Mouse (Mus musculus) forebrain, embryonic 15.5 days (tissue): Measurements from ENCODE around the gene Ptpn23. TPM values are rescaled to one million over a fixed set of nuclear protein-coding genes. Genes with fewer than 3 reads are reported as not detected.

Experiments used
- ATAC-seq: fragments of 200-750 bp; cut with Nextera tagmentation; replicated peaks from 2 replicates; pipeline ENCODE4 v1.8.0; 2017; ENCODE audit warnings: mild to moderate bottlenecking, moderate TSS enrichment, moderate library complexity
- H3K27ac ChIP-seq: fragments of 300-500 bp; sonication (generic); replicated peaks from 2 replicates; pipeline ENCODE4 v1.5.1; 2015; ENCODE audit warnings: mild to moderate bottlenecking, inconsistent platforms
- H3K27me3 ChIP-seq: fragments of 300-500 bp; sonication (generic); 2 replicates; pipeline ENCODE4 v1.6.1; 2015; ENCODE audit warnings: inconsistent platforms
- H3K36me3 ChIP-seq: fragments of 300-500 bp; sonication (generic); 2 replicates; pipeline ENCODE4 v1.6.1; 2015; ENCODE audit warnings: mild to moderate bottlenecking, inconsistent platforms
- H3K4me1 ChIP-seq: fragments of 300-500 bp; sonication (generic); 2 replicates; pipeline ENCODE4 v1.6.1; 2015; ENCODE audit warnings: inconsistent platforms
- H3K4me2 ChIP-seq: fragments of 300-500 bp; sonication (generic); replicated peaks from 2 replicates; pipeline ENCODE4 v1.6.1; 2015; ENCODE audit warnings: mild to moderate bottlenecking, inconsistent platforms
- H3K4me3 ChIP-seq: fragments of 300-500 bp; sonication (generic); 2 replicates; pipeline ENCODE4 v1.5.1; 2015; ENCODE audit warnings: mild to moderate bottlenecking, inconsistent platforms
- H3K9ac ChIP-seq: fragments of 300-500 bp; sonication (generic); replicated peaks from 2 replicates; pipeline ENCODE4 v1.6.1; 2015; ENCODE audit warnings: mild to moderate bottlenecking, inconsistent platforms
- H3K9me3 ChIP-seq: fragments of 300-500 bp; sonication (generic); 2 replicates; pipeline ENCODE4 v1.6.1; 2016; ENCODE audit warnings: inconsistent platforms
- WGBS: fragments of 180-500 bp; shearing (Covaris S2); methylation state at CpG from one replicate; pipeline ENCODE4 v1.1.7; 2015; ENCODE audit warnings: mixed read lengths; 5-methylcytosine and 5-hydroxymethylcytosine counted together
- polyA plus RNA-seq: library from polyadenylated mRNA; unstranded; fragments of >200 nt; fragmentation: Nextera tagmentation; extraction: Ambion mirVana; gene quantifications from 2 replicates; pipeline ENCODE4 v1.2.1, GENCODE M21; 2015

Gene Ptpn23
- 22.5 and 24.0 TPM in 2 replicates for polyA plus RNA-seq

DNA sequence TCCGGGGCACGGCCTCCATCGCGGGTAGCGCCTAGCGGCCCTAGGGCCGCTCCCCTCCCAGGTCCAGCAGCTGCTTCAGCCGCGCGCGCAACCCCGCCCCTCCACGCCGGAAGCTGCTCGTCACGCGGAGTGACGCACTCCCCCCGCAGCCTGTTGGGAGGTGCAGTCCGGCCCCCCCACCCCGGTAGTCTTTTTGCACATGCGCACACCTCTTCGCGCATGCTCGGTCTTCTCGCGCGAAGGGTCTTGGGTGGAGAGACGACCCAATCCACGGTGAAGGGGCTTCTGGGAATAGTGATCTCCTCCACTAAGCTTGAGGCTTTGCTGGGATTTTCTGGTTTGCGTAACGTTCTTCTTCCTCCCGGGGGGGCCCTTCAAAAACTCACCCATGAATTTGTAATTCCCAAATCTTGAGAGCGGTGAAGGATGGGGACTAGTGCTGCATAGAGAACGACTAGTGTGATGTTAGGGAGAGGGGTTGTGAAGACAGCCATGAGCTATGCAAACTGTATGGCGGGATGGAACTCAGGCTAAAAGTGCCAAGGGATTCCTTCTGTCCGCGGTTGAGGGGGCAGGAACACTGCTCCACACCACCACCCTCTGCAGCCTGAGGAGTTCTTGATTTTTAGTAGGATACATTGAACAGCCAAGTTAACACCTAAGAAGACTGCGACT, at the start of gene Ptpn23:
Gene Ptpn23 (minus strand): TSS at position 115 of the 675 bp plus-strand sequence.
- ATAC-seq, result peak; percentile 96
- peak within 1 kb of the TSS; percentile 96 for H3K4me3 ChIP-seq
- under 1% methylated on average over 39 of the region's 39 CpGs for whole genome bisulfite sequencing
- no peaks in the 10 kb centered on the region for H3K9me3 ChIP-seq
- H3K36me3 ChIP-seq, result no peaks in the 10 kb centered on the region
- H3K4me1 ChIP-seq, result peaks cover 28% of the 10 kb centered on the region
- H3K9ac ChIP-seq, result peak within 1 kb of the TSS; percentile 98
- H3K27ac ChIP-seq, result peak within 1 kb of the TSS; percentile 87
- peak within 1 kb of the TSS; percentile 84 for H3K4me2 ChIP-seq
- H3K27me3 ChIP-seq, result no peaks in the 10 kb centered on the region

DNA sequence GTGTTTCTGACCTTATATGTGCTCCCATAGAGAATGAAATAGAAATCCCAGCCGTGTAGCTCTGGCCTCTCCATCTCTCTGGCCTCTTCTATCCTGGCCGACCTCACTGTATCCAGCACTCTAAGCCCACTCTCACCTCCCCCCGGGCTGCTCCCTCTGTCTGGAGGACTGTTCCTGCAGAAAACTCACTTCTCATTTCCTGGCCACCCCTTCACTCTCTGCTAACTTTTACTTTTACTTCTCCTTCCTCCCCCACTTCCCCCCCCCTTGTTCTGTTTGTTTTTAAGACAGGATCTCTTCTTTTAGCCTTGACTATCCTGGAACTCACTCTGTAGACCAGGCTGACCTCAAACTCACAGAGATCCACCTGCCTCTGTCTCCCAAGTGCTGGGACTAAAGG, 44.5 kb upstream of the Ptpn23 start:
- Histone ChIP-seq H3K4me1 (peaks cover 3% of the 10 kb centered on the region; the same call in 1 of the 2 replicates), H3K4me3 (no peak overlapping the region), H3K36me3 (peaks cover 8% of the 10 kb centered on the region; the same call in 1 of the 2 replicates), H3K9me3 (no peaks in the 10 kb centered on the region), H3K27me3 (no peaks in the 10 kb centered on the region), H3K4me2 (no peak overlapping the region), H3K9ac (no peak overlapping the region), H3K27ac (no peak overlapping the region)
- ATAC-seq, result no peak
- WGBS, result 78% methylated on average over 3 of the region's 3 CpGs

GRCm38 (mm10) chr9:110448857-110449617, 41.0 kb upstream of the Ptpn23 start:
- H3K4me1 ChIP-seq, result peaks cover 3% of the 10 kb centered on the region; the same call in 1 of the 2 replicates
- H3K27ac ChIP-seq, result no peak overlapping the region
- no peak overlapping the region for H3K9ac ChIP-seq
- no peaks in the 10 kb centered on the region for H3K9me3 ChIP-seq
- no peak overlapping the region for H3K4me2 ChIP-seq
- 31% methylated on average over 11 of the region's 11 CpGs for WGBS
- H3K27me3 ChIP-seq, result no peaks in the 10 kb centered on the region
- H3K4me3 ChIP-seq, result no peak overlapping the region
- ATAC-seq, result peak; percentile 93
- peaks cover 11% of the 10 kb centered on the region; the same call in 1 of the 2 replicates for H3K36me3 ChIP-seq

GRCm38 (mm10) chr9:110448356-110448755, 40.3 kb upstream of the Ptpn23 start:
- Histone ChIP-seq H3K27ac (no peak overlapping the region), H3K9me3 (no peaks in the 10 kb centered on the region), H3K4me1 (peaks cover 3% of the 10 kb centered on the region; the same call in 1 of the 2 replicates), H3K9ac (no peak overlapping the region), H3K4me3 (no peak overlapping the region), H3K27me3 (no peaks in the 10 kb centered on the region), H3K4me2 (no peak overlapping the region), H3K36me3 (peaks cover 11% of the 10 kb centered on the region; the same call in 1 of the 2 replicates)
- ATAC-seq, result peak; percentile 29
- WGBS, result 84% methylated on average over 15 of the region's 15 CpGs

- WGBS, result 86% methylated on average over 6 of the region's 6 CpGs
- Histone ChIP-seq H3K4me3 (no peak overlapping the region), H3K9me3 (no peaks in the 10 kb centered on the region), H3K27ac (no peak overlapping the region), H3K4me1 (no peaks in the 10 kb centered on the region), H3K27me3 (no peaks in the 10 kb centered on the region), H3K9ac (no peak overlapping the region), H3K36me3 (peaks cover 13% of the 10 kb centered on the region), H3K4me2 (no peak overlapping the region)
- ATAC-seq, result no peak
Measured at GRCm38 (mm10) chr9:110440559-110440958, 32.5 kb upstream of the Ptpn23 start.

DNA sequence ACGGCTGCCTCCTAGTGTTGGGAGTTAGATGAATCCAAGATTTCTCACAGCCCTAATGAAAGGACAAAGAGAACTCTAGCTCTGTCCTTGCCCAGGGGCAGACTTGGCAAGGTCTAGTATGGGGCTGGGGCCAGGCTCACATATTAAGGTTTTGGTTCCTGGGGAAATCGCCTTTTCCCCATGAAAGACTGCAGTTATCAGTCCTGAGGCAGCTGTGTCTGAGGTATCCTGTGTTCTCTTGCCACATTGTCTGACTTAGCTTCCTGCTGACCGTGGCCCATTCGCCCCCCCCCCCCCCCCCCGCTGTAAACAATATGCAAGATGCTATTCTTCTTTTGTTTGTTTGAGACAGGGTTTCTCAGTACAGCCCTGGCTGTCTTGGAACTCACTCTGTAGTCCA, 32.0 kb upstream of the Ptpn23 start:
- H3K4me1 ChIP-seq, result no peaks in the 10 kb centered on the region
- no peaks in the 10 kb centered on the region for H3K9me3 ChIP-seq
- H3K9ac ChIP-seq, result no peak overlapping the region
- no peak overlapping the region for H3K27ac ChIP-seq
- no peak overlapping the region for H3K4me2 ChIP-seq
- 87% methylated on average over 2 of the region's 5 CpGs for WGBS
- H3K27me3 ChIP-seq, result no peaks in the 10 kb centered on the region
- no peak for ATAC-seq
- no peak overlapping the region for H3K4me3 ChIP-seq
- peaks cover 13% of the 10 kb centered on the region for H3K36me3 ChIP-seq

GRCm38 (mm10) chr9:110436041-110436440, 28.0 kb upstream of the Ptpn23 start:
- Histone ChIP-seq H3K9ac (no peak overlapping the region), H3K4me2 (no peak overlapping the region), H3K4me1 (no peaks in the 10 kb centered on the region), H3K27me3 (no peaks in the 10 kb centered on the region), H3K27ac (no peak overlapping the region), H3K36me3 (peaks cover 17% of the 10 kb centered on the region), H3K4me3 (no peak overlapping the region), H3K9me3 (no peaks in the 10 kb centered on the region)
- WGBS, result 95% methylated on average over 11 of the region's 11 CpGs
- no peak for ATAC-seq

DNA sequence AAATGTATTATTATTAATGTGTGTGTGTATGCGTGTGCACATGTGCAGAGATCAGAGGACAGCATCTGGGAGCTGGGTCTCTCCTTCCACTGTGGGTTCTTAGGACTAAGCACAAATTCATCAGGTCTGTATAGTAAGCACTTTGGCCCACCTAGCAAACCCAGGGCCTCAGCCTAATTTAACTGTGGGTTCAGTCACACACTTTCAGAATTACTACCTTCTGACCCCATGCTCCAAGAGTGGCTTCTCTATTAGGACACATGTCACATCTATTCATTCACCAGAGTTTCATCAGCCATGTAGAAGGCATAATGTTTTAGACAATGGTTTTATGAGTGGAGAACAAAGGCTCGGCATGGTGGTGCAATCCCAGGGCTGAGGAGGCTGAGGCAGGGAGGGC, 25.0 kb upstream of the Ptpn23 start:
- H3K4me1 ChIP-seq, result no peaks in the 10 kb centered on the region
- no peak overlapping the region for H3K27ac ChIP-seq
- H3K9ac ChIP-seq, result no peak overlapping the region
- no peak overlapping the region for H3K4me2 ChIP-seq
- peaks cover 33% of the 10 kb centered on the region for H3K36me3 ChIP-seq
- 93% methylated on average over 2 of the region's 2 CpGs for WGBS
- ATAC-seq, result no peak
- no peaks in the 10 kb centered on the region for H3K9me3 ChIP-seq
- H3K27me3 ChIP-seq, result no peaks in the 10 kb centered on the region
- no peak overlapping the region for H3K4me3 ChIP-seq

GRCm38 (mm10) chr9:110431241-110431640, 23.2 kb upstream of the Ptpn23 start:
- H3K9me3 ChIP-seq, result no peaks in the 10 kb centered on the region
- H3K36me3 ChIP-seq, result peaks cover 36% of the 10 kb centered on the region
- H3K27ac ChIP-seq, result no peak overlapping the region
- WGBS, result 74% methylated on average over 8 of the region's 8 CpGs
- no peak overlapping the region for H3K4me2 ChIP-seq
- no peak for ATAC-seq
- no peaks in the 10 kb centered on the region for H3K4me1 ChIP-seq
- H3K4me3 ChIP-seq, result no peak overlapping the region
- no peak overlapping the region for H3K9ac ChIP-seq
- no peaks in the 10 kb centered on the region for H3K27me3 ChIP-seq

GRCm38 (mm10) chr9:110419511-110420112, 11.6 kb upstream of the Ptpn23 start, which contains the start of gene Ngp:
Gene Ngp (plus strand): TSS chr9:110419747.
- ATAC-seq, result no peak
- H3K4me3 ChIP-seq, result no peak within 1 kb of the TSS
- H3K4me2 ChIP-seq, result no peak within 1 kb of the TSS
- no peak within 1 kb of the TSS for H3K9ac ChIP-seq
- H3K36me3 ChIP-seq, result no peaks in the 10 kb centered on the region
- H3K27ac ChIP-seq, result no peak within 1 kb of the TSS
- H3K9me3 ChIP-seq, result no peaks in the 10 kb centered on the region
- WGBS, result 94% methylated on average over 12 of the region's 12 CpGs
- no peaks in the 10 kb centered on the region for H3K4me1 ChIP-seq
- no peaks in the 10 kb centered on the region for H3K27me3 ChIP-seq

DNA sequence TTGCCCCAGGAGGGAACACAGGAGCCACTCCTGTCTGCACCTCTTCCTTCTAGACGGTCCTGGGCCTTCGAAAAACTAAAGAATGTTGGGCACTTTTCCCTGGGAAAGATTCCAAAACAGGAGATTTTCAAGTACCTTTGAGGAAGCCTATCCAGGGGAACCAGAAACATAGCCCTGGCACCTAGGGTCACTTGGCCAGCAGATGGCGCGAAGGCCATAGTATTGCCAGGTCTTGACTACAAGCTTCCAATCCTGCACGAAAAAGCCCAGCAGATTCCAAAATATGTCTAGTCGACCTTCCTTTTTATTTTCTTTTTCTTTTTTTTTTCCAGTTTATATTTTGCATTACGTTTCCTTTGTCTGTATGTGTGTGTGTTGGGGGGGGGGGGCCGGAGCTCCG, 5.8 kb upstream of the Ptpn23 start:
- Histone ChIP-seq H3K4me2 (no peak overlapping the region), H3K9ac (no peak overlapping the region), H3K36me3 (no peaks in the 10 kb centered on the region), H3K4me1 (peaks cover 3% of the 10 kb centered on the region), H3K27ac (no peak overlapping the region), H3K9me3 (no peaks in the 10 kb centered on the region), H3K4me3 (no peak overlapping the region), H3K27me3 (no peaks in the 10 kb centered on the region)
- ATAC-seq, result no peak
- 52% methylated on average over 9 of the region's 9 CpGs for WGBS

GRCm38 (mm10) chr9:110412926-110413325, 4.9 kb upstream of the Ptpn23 start:
- no peak overlapping the region for H3K9ac ChIP-seq
- H3K4me3 ChIP-seq, result no peak overlapping the region
- H3K4me2 ChIP-seq, result no peak overlapping the region
- peaks cover 7% of the 10 kb centered on the region for H3K4me1 ChIP-seq
- no peak overlapping the region for H3K27ac ChIP-seq
- H3K36me3 ChIP-seq, result no peaks in the 10 kb centered on the region
- no peaks in the 10 kb centered on the region for H3K9me3 ChIP-seq
- no peaks in the 10 kb centered on the region for H3K27me3 ChIP-seq
- WGBS, result 63% methylated on average over 7 of the region's 7 CpGs
- ATAC-seq, result no peak
